Mouse (Mus musculus) lung, adult 2 months (tissue): Measurements from ENCODE around the gene Sidt1. TPM values are rescaled to one million over a fixed set of nuclear protein-coding genes. Genes with fewer than 3 reads are reported as not detected.

Experiments used
- DNase-seq: peaks from one replicate; pipeline ENCODE4 v3.0.0; 2022
- H3K4me1 ChIP-seq: fragments of 200-500 bp; 2 replicates; pipeline ENCODE4 v1.6.1; 2011; ENCODE audit warnings: low read length; ENCODE audit not compliant: control insufficient read depth, insufficient read depth
- H3K4me3 ChIP-seq: fragments of 200-500 bp; replicated peaks from 2 replicates; pipeline ENCODE3; 2011; ENCODE audit warnings: low read depth, mild to moderate bottlenecking, control low read depth, low read length; ENCODE audit errors: extremely low read depth
- CTCF ChIP-seq: fragments of 200-500 bp; IDR thresholded peaks from 2 replicates; pipeline ENCODE4 v1.5.1; 2011; ENCODE audit warnings: mild to moderate bottlenecking, low read length, control low read depth; ENCODE audit not compliant: insufficient read depth
- POLR2A ChIP-seq: fragments of 200-500 bp; IDR thresholded peaks from 2 replicates; pipeline ENCODE4 v1.6.1; 2011; ENCODE audit warnings: low read depth, mild to moderate bottlenecking, control low read depth, low read length, borderline replicate concordance; ENCODE audit errors: extremely low read depth
- WGBS: fragments of 180-500 bp; shearing (Covaris S2); methylation state at CpG from one replicate; pipeline ENCODE4 v1.1.7; 2018; 5-methylcytosine and 5-hydroxymethylcytosine counted together
- polyA plus RNA-seq: library from polyadenylated mRNA; depleted of rRNA; stranded (reverse); fragments of >200 nt; gene quantifications from 2 replicates; pipeline ENCODE4 v1.2.3, GENCODE M21; 2012

Gene Sidt1
- polyA plus RNA-seq, 1 experiment, result 4.3 TPM

- Histone ChIP-seq H3K4me3 (peak within 1 kb of the TSS; percentile 71), H3K4me1 (peaks cover 4% of the 10 kb centered on the region)
- peak; percentile 25; the same call in 1 of the 2 replicates for TF ChIP-seq CTCF
- TF ChIP-seq POLR2A, result peak; percentile 57; the same call in 1 of the 2 replicates
- under 1% methylated on average over 67 of the region's 67 CpGs for WGBS
- peak; percentile 95 for DNase-seq
These were observed 14.3 kb upstream of the Sidt1 start, which contains the start of gene Spice1 for GRCm38 (mm10) chr16:44347071-44347901. Spice1 (plus strand) TSS chr16:44347121.

GRCm38 (mm10) chr16:44337541-44337940 is 4.5 kb upstream of the Sidt1 start:
- TF ChIP-seq CTCF (no peak), POLR2A (no peak)
- Histone ChIP-seq H3K4me1 (no peaks in the 10 kb centered on the region), H3K4me3 (no peak overlapping the region)
- no peak for DNase-seq

GRCm38 (mm10) chr16:44331995-44332860 is 768 bp downstream of the Sidt1 start:
- 2% methylated on average over 60 of the region's 60 CpGs for WGBS
- Histone ChIP-seq H3K4me1 (peaks cover 3% of the 10 kb centered on the region; the same call in 1 of the 2 replicates), H3K4me3 (peak overlapping the region; percentile 64)
- peak; percentile 23 for DNase-seq
- no peak for TF ChIP-seq CTCF
- no peak for TF ChIP-seq POLR2A

GRCm38 (mm10) chr16:44331671-44331994 is 1.4 kb downstream of the Sidt1 start:
- TF ChIP-seq CTCF (no peak), POLR2A (no peak)
- Histone ChIP-seq H3K4me1 (peaks cover 3% of the 10 kb centered on the region; the same call in 1 of the 2 replicates), H3K4me3 (peak overlapping the region; percentile 64)
- no peak for DNase-seq
- WGBS, result 24% methylated on average over 6 of the region's 6 CpGs

- WGBS, result 51% methylated on average over 9 of the region's 9 CpGs
- TF ChIP-seq POLR2A (no peak), CTCF (no peak)
- Histone ChIP-seq H3K4me3 (no peak overlapping the region), H3K4me1 (peaks cover 3% of the 10 kb centered on the region; the same call in 1 of the 2 replicates)
- DNase-seq, result no peak
These were observed 1.8 kb downstream of the Sidt1 start for GRCm38 (mm10) chr16:44331154-44331553.

GRCm38 (mm10) chr16:44330657-44331056 is 2.3 kb downstream of the Sidt1 start:
- peaks cover 3% of the 10 kb centered on the region; the same call in 1 of the 2 replicates for H3K4me1 ChIP-seq
- DNase-seq, result no peak
- no peak overlapping the region for H3K4me3 ChIP-seq
- 85% methylated on average over 9 of the region's 9 CpGs for WGBS
- TF ChIP-seq POLR2A (no peak), CTCF (no peak)

GRCm38 (mm10) chr16:44328644-44329043 is 4.4 kb downstream of the Sidt1 start:
- DNase-seq, result no peak
- 48% methylated on average over 4 of the region's 4 CpGs for WGBS

GRCm38 (mm10) chr16:44320232-44320631 is 12.8 kb downstream of the Sidt1 start:
- no peaks in the 10 kb centered on the region for H3K4me1 ChIP-seq
- TF ChIP-seq POLR2A (no peak), CTCF (no peak)
- 68% methylated on average over 3 of the region's 3 CpGs for WGBS
- no peak overlapping the region for H3K4me3 ChIP-seq
- no peak for DNase-seq

More at GRCm38 (mm10) chr16:44328644-44329043, 4.4 kb downstream of the Sidt1 start:
- TF ChIP-seq CTCF (no peak), POLR2A (no peak)
- Histone ChIP-seq H3K4me1 (peaks cover 3% of the 10 kb centered on the region; the same call in 1 of the 2 replicates), H3K4me3 (no peak overlapping the region)

GRCm38 (mm10) chr16:44316350-44316749 is 16.6 kb downstream of the Sidt1 start:
- 80% methylated on average over 4 of the region's 4 CpGs for WGBS
- no peaks in the 10 kb centered on the region for H3K4me1 ChIP-seq
- H3K4me3 ChIP-seq, result no peak overlapping the region
- DNase-seq, result no peak
- no peak for TF ChIP-seq CTCF
- TF ChIP-seq POLR2A, result no peak
